Mouse (Mus musculus): ENCODE measurements around the gene Thbs3. TPM values are rescaled to one million over a fixed set of nuclear protein-coding genes. Genes with fewer than 3 reads are reported as not detected.

The Thbs3 gene
- total and polyA plus RNA-seq, 3 experiments = 4.3 to 6.1 (median 5.7) TPM

DNA sequence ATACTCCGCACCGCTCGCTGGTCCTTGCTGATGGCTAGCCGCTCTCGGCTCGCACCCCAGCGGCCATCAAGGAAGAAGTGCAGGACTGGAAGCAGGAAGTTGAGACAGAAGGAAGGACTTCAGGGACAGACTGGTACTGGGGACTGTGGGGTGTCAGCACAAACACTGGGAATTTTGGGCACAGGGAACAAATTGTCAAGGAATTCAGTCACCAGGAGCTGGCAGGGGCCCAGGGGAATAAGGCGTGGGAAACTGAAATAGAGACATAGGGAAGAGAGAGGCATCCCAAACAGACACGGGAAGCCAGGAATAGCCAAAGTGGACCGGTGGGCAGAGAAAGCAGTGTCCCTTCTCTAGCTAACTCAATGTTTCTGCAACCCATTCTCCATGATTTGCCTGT is 21.5 kb downstream of the Thbs3 start:
- Histone ChIP-seq H3K79me2 (replicated peaks; ENCODE audit: control insufficient read depth, extremely low read depth, insufficient read depth, poor library complexity, severe bottlenecking) (no peaks in the 10 kb centered on the region), H3K4me1 (ENCODE audit: control insufficient read depth in 1 of 2, insufficient read depth in 2 of 2) (peaks cover 15 to 28% of the 10 kb centered on the region in 2 experiments), H3K27ac (ENCODE audit: insufficient read depth, low read depth) (no peak overlapping the region), H3K4me2 (ENCODE audit: insufficient read depth, low read depth, poor library complexity, severe bottlenecking) (no peak overlapping the region), H3K9ac (ENCODE audit: insufficient read depth, low read depth) (no peak overlapping the region), H3K27me3 (replicated peaks) (no peaks in the 10 kb centered on the region), H3K36me3 (replicated peaks in 1 of 2; ENCODE audit: control insufficient read depth in 1 of 2, insufficient read depth in 1 of 2, low read length in 1 of 2) (peaks cover 31 to 55% of the 10 kb centered on the region in 2 experiments), H3K9me3 (replicated peaks; ENCODE audit: low read length) (no peaks in the 10 kb centered on the region), H3K4me3 (replicated peaks in 1 of 3; ENCODE audit: low read depth in 2 of 3, low read length in 2 of 3, poor library complexity in 1 of 3) (no peak overlapping the region)
- no peak for DNase-seq (ENCODE audit: extremely low read depth)
- in situ Hi-C loops (cut with MboI; ENCODE audit: low pct_ligation_motif_present, low pct_unique_long_range_greater_than_20kb, low sequenced_read_pairs) = no loop called here
- TF ChIP-seq MAFK (IDR thresholded peaks at IDR 0.05; ENCODE audit: insufficient replicate concordance, low read length) = no peak
- TF ChIP-seq ETS1 (conservative IDR thresholded peaks at IDR 0.05; ENCODE audit: low read depth, low read length) = no peak
- TF ChIP-seq UBTF (IDR thresholded peaks at IDR 0.05; ENCODE audit: low read depth, low read length) = no peak
- no peak for TF ChIP-seq NRF1 (IDR thresholded peaks at IDR 0.05; ENCODE audit: low read depth, low read length)
- TF ChIP-seq MAX (IDR thresholded peaks at IDR 0.05; ENCODE audit: low read length) = no peak
- no peak for TF ChIP-seq JUN (IDR thresholded peaks at IDR 0.05; ENCODE audit: insufficient read depth, low read depth, low read length)
- TF ChIP-seq ZMIZ1 (IDR thresholded peaks at IDR 0.05; ENCODE audit: low read depth, low read length) = no peak
- TF ChIP-seq KAT2A (IDR thresholded peaks at IDR 0.05; ENCODE audit: insufficient replicate concordance, low read length) = no peak
- no peak for TF ChIP-seq POLR2AphosphoS2 (IDR thresholded peaks at IDR 0.05; ENCODE audit: low read depth, low read length)
- TF ChIP-seq PAX5 (IDR thresholded peaks at IDR 0.05; ENCODE audit: low read length) = no peak
- TF ChIP-seq ZKSCAN1 (IDR thresholded peaks at IDR 0.05; ENCODE audit: borderline replicate concordance, low read depth, low read length) = no peak
- TF ChIP-seq E2F4 (IDR thresholded peaks at IDR 0.05; ENCODE audit: insufficient replicate concordance, low read depth, low read length) = no peak
- no peak for TF ChIP-seq CTCF (conservative IDR thresholded peaks at IDR 0.05 in 1 of 2, IDR thresholded peaks at IDR 0.05 in 1 of 2; ENCODE audit: low read depth in 2 of 2, low read length in 2 of 2)
- no peak for TF ChIP-seq RAD21 (IDR thresholded peaks at IDR 0.05; ENCODE audit: low read depth, low read length)
- no peak for TF ChIP-seq BHLHE40 (IDR thresholded peaks at IDR 0.05; ENCODE audit: low read depth, low read length)
- TF ChIP-seq MAZ (IDR thresholded peaks at IDR 0.05; ENCODE audit: low read depth, low read length) = no peak
- TF ChIP-seq POLR2A (IDR thresholded peaks at IDR 0.05; ENCODE audit: low read depth, low read length) = no peak
- no peak for TF ChIP-seq TBP (conservative IDR thresholded peaks at IDR 0.05; ENCODE audit: low read depth, low read length)
- TF ChIP-seq TCF12 (IDR thresholded peaks at IDR 0.05; ENCODE audit: low read depth, low read length) = no peak
- dilution Hi-C loops (cut with MboI; ENCODE audit: extremely low pct_ligation_motif_present, extremely low pct_unique_long_range_greater_than_20kb, low sequenced_read_pairs) = no loop called here

DNA sequence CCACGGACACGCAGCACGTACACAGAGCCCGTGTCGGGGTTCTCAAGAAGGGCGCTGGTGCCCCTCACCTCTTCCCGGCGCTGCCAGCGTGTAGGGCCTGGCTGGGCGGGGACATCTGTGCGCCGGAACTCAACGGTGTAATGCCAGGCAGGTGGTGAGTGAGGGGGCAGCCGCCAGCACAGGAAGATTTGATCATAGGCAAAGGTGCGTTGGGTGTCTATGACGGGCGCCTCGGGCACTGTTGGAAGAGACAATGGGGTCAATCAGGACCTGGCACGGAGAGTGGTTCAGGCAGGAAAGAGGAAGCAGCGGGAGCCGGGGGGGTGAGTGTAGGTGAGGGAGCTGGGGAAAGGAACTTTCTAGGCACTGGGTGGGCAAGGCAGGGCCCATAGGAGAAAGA is 22.7 kb downstream of the Thbs3 start:
- Histone ChIP-seq H3K4me2 (ENCODE audit: insufficient read depth, low read depth, poor library complexity, severe bottlenecking) (no peak overlapping the region), H3K9me3 (replicated peaks; ENCODE audit: low read length) (no peaks in the 10 kb centered on the region), H3K4me3 (replicated peaks in 1 of 3; ENCODE audit: low read depth in 2 of 3, low read length in 2 of 3, poor library complexity in 1 of 3) (no peak overlapping the region), H3K79me2 (replicated peaks; ENCODE audit: control insufficient read depth, extremely low read depth, insufficient read depth, poor library complexity, severe bottlenecking) (no peaks in the 10 kb centered on the region), H3K9ac (ENCODE audit: insufficient read depth, low read depth) (no peak overlapping the region), H3K27ac (ENCODE audit: insufficient read depth, low read depth) (no peak overlapping the region), H3K36me3 (replicated peaks in 1 of 2; ENCODE audit: control insufficient read depth in 1 of 2, insufficient read depth in 1 of 2, low read length in 1 of 2) (peaks cover 39 to 64% of the 10 kb centered on the region in 2 experiments), H3K4me1 (ENCODE audit: control insufficient read depth in 1 of 2, insufficient read depth in 2 of 2) (peaks cover 14 to 21% of the 10 kb centered on the region in 2 experiments), H3K27me3 (replicated peaks) (no peaks in the 10 kb centered on the region)
- dilution Hi-C loops (cut with MboI; ENCODE audit: extremely low pct_ligation_motif_present, extremely low pct_unique_long_range_greater_than_20kb, low sequenced_read_pairs) (no loop called here), in situ Hi-C loops (cut with MboI; ENCODE audit: low pct_ligation_motif_present, low pct_unique_long_range_greater_than_20kb, low sequenced_read_pairs) (no loop called here)
- TF ChIP-seq ZMIZ1 (IDR thresholded peaks at IDR 0.05; ENCODE audit: low read depth, low read length) (no peak), MAZ (IDR thresholded peaks at IDR 0.05; ENCODE audit: low read depth, low read length) (no peak), MXI1 (IDR thresholded peaks at IDR 0.05; ENCODE audit: low read depth, low read length) (no peak), MYC (IDR thresholded peaks at IDR 0.05; ENCODE audit: low read depth, low read length) (no peak), SMC3 (IDR thresholded peaks at IDR 0.05; ENCODE audit: low read depth, low read length) (no peak), RAD21 (IDR thresholded peaks at IDR 0.05; ENCODE audit: low read depth, low read length) (no peak), EP300 (IDR thresholded peaks at IDR 0.05; ENCODE audit: low read length) (no peak), ELF1 (IDR thresholded peaks at IDR 0.05; ENCODE audit: low read depth, low read length) (no peak), JUND (conservative IDR thresholded peaks at IDR 0.05; ENCODE audit: low read depth, low read length) (no peak), NRF1 (IDR thresholded peaks at IDR 0.05; ENCODE audit: low read depth, low read length) (no peak), SIN3A (IDR thresholded peaks at IDR 0.05; ENCODE audit: low read length) (no peak), ZC3H11A (IDR thresholded peaks at IDR 0.05; ENCODE audit: low read depth, low read length) (no peak), CHD1 (IDR thresholded peaks at IDR 0.05; ENCODE audit: low read depth, low read length) (no peak), BHLHE40 (IDR thresholded peaks at IDR 0.05; ENCODE audit: low read depth, low read length) (no peak), UBTF (IDR thresholded peaks at IDR 0.05; ENCODE audit: low read depth, low read length) (no peak), CTCF (conservative IDR thresholded peaks at IDR 0.05 in 1 of 2, IDR thresholded peaks at IDR 0.05 in 1 of 2; ENCODE audit: low read depth in 2 of 2, low read length in 2 of 2) (no peak)
- DNase-seq (ENCODE audit: extremely low read depth) = no peak

Measured in CH12.LX (cell line).